Mouse (Mus musculus) erythroblast, adult 5-6 weeks (primary cell): ENCODE measurements around the gene Kcnip4. TPM values are rescaled to one million over a fixed set of nuclear protein-coding genes. Genes with fewer than 3 reads are reported as not detected.

Source experiments
- ATAC-seq: replicated peaks from 2 replicates; pipeline ENCODE4 v1.8.0; 2016; ENCODE audit warnings: moderate number of reproducible peaks, mild to moderate bottlenecking, moderate TSS enrichment, inconsistent platforms; ENCODE audit not compliant: poor library complexity, low FRiP score, severe bottlenecking
- total RNA-seq, 2 experiments: library from RNA; stranded (forward) in 1 of 2; stranded (reverse) in 1 of 2; fragments of 150-400 nt in 1 of 2; fragments of 200-764, 138-1000 nt in 1 of 2; gene quantifications; 2 replicates each; pipeline versions ENCODE4 v1.2.3 to v1.2.4; 2015 to 2017; ENCODE audit warnings: low replicate concordance in 2 of 2

The Kcnip4 gene
- total RNA-seq, 2 experiments from 2014 or later = not detected

DNA sequence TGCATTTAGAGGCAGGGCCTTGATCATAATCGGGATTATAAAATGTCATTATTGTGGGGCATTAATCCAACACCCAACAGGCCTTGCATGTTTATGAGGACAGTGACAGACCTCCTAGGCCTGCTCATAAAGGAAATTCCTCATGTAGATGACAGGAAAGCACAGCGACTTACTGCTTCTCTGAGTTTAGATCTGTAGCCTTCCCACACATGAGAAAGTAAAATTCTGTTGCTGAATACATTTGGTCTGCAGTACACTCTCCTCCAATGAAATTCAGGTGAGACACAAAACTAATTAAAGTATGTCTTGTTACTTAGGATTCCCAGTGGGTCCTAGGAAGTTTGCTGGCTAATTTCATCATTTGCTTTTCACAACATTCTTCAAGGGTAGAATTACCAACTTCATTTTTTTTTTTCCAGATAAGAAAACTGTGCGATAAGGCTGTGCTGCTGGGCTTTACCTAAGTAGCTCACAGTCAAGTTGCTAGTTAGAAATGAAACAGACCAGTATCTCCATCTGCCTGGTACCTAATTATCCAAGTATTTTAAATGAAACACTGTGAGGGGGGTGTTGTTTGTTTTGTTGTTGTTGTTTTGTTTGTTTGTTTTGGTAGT, 1033.7 kb downstream of the Kcnip4 start:
- ATAC-seq = no peak

DNA sequence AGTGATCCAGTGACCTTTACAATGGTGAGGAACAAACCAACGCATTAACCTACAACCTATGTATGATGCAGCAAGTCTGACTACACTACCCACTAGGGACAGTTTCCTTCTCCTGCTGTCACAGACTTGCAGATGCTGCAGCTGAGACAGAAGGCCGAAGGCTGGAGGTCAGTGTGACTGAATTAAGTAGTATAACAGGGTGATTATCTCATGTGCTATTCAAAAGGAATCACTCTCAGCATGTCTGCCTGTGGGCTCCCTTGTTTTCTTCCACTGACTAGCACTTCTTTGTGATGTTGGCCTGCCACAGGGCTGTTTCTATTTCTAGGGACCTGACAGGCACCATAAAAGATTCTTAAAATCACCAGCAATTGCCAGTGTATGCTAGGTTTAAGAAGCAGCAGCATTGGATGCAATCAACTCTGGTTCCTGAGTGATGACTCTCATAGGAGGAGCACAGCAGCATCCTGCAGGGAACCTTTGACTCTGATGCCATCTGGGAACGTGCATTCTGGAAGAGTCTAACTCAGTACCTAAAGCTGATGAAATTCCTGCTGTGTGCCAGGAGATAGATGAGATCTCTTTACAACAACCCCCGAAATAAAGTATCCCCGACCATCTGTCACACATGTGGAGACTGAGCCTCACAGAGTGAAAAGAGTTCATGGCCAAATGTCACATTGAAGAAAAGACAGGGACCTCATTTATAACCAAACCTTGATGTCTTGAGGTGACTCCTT, 1035.0 kb downstream of the Kcnip4 start:
- ATAC-seq = no peak

DNA sequence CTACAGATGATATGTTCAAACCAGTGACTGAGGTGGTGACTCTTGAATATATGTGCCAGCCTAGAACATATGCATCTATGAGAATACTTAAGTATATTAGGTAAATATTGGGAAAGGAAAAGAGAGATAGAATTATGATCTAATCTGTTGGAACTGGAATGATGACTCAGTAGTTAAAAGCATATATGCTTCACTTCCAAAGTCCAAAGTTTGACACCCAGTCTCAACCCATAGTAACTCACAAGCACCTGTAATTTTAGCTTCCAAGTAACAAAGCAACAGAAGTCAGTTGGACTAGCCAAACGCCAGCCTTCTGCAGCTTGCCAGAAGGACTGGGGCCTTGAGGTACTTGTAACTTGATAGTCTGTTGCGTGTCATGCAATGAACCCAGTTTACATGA, 1041.6 kb downstream of the Kcnip4 start:
- no peak for ATAC-seq

GRCm38 (mm10) chr5:48460221-48460620, 1064.5 kb downstream of the Kcnip4 start:
- ATAC-seq = no peak

GRCm38 (mm10) chr5:48448888-48449287, 1075.8 kb downstream of the Kcnip4 start:
- ATAC-seq = no peak

DNA sequence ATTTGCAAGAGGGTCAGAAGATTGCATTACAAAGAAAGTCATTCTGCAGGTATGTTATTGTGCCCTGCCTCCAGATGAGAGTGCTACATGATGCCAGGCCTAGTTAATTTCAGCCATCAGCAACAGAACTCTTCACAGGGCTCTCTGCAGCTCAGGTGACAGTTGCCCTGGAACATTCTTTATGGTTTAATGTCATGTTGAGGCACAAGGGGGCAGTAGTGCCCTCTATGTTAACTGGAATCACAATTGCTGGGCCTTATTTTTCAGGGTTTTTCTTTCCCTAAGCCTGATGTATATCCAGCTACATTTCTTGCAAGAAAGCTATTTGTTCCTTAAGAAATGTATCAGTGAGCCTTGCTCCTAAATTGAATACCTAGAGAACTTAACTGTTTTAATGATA, 1094.2 kb downstream of the Kcnip4 start:
- no peak for ATAC-seq

GRCm38 (mm10) chr5:48421957-48422356, 1102.8 kb downstream of the Kcnip4 start:
- no peak for ATAC-seq

GRCm38 (mm10) chr5:48419741-48420140, 1105.0 kb downstream of the Kcnip4 start:
- no peak for ATAC-seq

GRCm38 (mm10) chr5:48412261-48412660, 1112.4 kb downstream of the Kcnip4 start:
- no peak for ATAC-seq

- ATAC-seq = no peak
Measured at GRCm38 (mm10) chr5:48411462-48411861, 1113.2 kb downstream of the Kcnip4 start.

DNA sequence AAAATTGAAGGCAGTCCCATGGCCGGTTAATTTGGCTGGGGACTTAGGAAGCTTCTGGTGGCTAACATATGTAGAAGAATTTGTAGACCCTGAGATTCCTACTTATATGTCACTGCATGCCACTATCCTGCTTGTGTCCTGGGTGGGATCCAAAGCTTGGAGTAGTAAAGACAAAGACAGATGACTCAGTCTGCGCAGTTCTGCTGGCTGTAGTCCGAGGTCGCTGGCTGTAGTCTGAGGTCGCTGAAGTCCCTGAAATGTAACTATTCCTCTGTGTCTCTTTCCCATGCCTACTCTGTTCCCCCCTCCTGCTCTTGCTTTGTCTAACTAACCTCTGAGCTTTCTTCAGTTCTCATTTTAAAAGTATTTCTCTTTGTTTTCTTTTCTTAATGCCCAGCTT, 1114.4 kb downstream of the Kcnip4 start:
- no peak for ATAC-seq

- no peak for ATAC-seq
Measured at GRCm38 (mm10) chr5:48408276-48408675, 1116.4 kb downstream of the Kcnip4 start.

DNA sequence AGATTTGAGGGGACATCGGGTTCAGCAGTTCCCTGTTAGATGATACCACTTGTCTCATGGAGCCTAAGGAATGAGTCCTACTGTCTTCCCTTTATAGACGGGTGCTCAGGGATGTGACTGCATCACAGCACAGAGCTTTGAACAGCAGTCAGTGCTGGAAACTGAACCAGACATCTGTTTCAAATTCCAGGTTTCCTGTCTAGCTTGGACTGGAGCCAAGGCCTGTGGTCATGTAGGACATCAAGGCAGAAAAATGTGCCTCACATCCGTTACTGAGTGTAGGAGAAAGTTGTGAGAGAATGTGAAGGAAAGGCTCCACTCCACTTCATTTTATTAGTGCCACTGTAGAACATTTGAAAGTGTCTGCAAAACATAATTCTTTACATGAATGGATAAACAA, 1122.2 kb downstream of the Kcnip4 start:
- no peak for ATAC-seq

DNA sequence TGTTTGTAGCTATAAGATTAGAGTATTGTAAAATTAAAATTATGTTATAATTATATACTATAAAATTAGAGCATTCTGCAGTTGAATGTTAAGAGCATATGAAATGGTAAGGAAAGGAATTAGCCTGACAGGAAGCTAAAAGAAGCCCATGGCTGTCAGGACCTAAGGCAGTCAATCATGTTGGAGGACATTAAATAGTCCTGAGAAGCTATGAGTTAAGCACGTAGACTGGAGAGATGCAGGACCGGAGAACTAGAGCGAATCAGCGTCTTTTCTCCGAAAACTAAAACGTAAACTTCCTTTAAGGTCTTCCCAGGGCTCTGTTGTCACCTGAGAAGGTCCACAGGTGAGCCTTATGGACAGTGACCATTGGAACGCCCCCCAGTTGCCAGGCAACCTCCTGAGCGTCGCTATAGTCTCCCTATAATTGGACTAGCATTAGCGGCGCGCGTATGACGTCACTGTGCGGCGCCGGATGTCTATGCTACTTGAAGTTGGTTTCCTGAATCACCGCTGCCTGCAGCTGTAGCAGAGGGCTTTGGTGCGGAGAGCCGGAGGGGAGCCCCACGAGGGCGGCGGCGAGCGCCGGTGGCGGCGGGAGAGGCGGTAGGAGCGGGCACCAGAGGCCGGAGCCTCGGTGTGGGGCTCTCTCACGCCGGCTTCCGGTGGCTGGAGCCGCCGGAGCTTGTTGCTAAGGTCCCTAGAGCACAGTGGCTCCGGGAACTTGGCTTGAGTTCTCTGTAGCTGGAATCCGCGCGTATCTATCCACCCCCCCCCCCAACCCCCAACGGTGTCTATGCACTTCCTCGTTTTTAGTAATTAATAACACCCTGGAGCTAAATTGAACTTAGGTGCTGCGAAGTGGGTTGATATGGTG, 1152.6 kb downstream of the Kcnip4 start:
- peak; percentile 99 for ATAC-seq

- ATAC-seq = no peak
Measured at GRCm38 (mm10) chr5:48349309-48349708, 1175.4 kb downstream of the Kcnip4 start.

DNA sequence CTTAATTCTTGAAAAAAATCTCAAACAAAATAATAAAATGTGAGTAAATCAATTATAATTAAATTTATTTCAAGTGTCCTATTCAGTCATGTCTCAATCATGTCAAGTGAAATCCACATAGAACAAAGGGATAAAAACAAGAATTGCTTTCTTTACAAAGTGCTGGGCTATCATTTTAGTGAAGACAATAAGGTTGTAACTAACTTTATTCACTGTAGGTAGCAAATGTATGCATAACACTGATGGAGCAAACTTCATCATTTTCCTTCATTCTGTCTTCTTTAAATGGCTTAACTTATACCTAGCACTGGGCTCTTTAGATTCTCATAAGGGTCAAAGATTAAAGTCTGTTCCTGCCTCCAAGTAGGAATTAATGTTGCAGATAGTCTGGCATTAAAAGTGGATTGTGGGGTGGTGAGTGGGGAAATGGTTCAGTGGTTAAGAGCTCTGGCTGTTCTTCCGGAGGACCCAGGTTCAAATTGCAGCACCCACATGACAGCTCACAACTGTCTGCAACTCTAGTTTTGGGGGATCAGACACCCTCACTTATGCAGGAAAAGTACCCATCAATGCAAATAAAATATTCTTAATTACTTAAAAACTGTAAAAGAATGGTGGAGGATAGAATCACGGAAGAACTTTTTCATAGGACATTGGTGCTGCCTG, 1178.6 kb downstream of the Kcnip4 start:
- no peak for ATAC-seq

- ATAC-seq = no peak
Measured at GRCm38 (mm10) chr5:48345095-48345982, 1179.4 kb downstream of the Kcnip4 start.

DNA sequence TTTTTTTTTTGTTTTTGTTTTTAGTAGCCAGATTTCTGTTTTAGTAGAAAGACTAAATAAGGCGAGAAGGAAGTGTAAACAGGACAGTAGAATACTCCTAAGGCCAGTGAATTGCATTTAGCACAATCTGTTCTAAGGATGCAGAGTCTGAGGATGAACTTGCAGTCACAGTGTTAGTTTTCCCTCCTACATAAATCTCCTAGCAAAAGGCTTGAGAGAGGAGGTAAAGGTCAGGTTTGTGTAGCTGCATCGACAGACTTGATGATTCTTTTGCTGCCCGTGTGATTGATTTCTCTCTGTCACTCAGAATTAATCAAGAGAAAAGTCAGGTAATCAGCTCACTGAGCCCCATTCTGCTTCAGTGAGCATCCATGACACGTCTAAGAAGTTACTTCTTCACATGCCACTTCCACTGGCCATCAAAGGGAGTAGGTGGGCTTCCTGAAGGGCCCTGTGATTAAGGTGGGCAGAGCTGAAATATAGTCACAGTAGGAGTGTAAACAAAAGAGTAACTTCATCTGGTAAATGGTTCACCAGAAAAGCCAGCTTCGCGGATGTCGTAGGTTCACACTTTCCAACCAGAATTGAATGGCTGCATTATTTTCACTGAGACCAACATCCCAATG, 1183.8 kb downstream of the Kcnip4 start:
- ATAC-seq = no peak
